Mouse (Mus musculus) neural tube, postnatal 0 days (tissue): ENCODE results near the gene Mageb1. TPM values are rescaled to one million over a fixed set of nuclear protein-coding genes. Genes with fewer than 3 reads are reported as not detected.

Experiments used
- polyA plus RNA-seq: library from polyadenylated mRNA; unstranded; fragments of >200 nt; fragmentation: Nextera tagmentation; extraction: Ambion mirVana; gene quantifications from 2 replicates; pipeline ENCODE4 v1.2.1, GENCODE M21; 2015

Mageb1 gene
- not detected in 2 replicates for polyA plus RNA-seq

DNA sequence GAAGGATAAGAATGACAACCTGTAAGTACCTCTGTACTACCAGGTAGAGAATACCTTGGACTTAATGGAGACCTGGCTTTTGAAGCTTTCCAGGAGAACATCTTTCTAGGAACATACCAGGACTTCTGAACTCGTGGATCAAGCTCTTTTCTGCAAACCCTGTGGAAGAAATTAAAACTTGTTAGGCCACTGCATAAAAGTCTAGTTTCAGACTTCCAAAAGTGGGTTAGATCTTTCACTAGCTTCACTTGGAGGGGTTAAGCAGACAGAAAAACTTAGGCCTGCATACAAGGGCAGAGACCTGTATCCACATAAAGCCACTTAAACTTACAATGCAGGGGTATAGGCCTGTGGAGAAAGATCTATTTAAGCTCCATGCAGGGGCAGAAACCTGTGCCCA, at the start of gene Mageb1:
Mageb1 (minus strand) TSS at position 101 of the 400 bp plus-strand sequence.

Other genes with a start within 250 kb of the Mageb1 start
- not detected in 2 replicates for gene Mageb5, start 233.3 kb downstream of the Mageb1 start, polyA plus RNA-seq